Mouse (Mus musculus) intestine, embryonic 14.5 days (tissue): ENCODE results near the gene Sept9. TPM values are rescaled to one million over a fixed set of nuclear protein-coding genes. Genes with fewer than 3 reads are reported as not detected.
"Not testable (repeated sequence)": the region's sequence is repeated elsewhere in the genome, so short reads cannot be mapped to it uniquely, and the experiment has no call there.

Experiments
- ATAC-seq: fragments of 200-750 bp; cut with Nextera tagmentation; replicated peaks from 2 replicates; pipeline ENCODE4 v1.8.0; 2017; ENCODE audit warnings: low read depth, moderate number of reproducible peaks, moderate TSS enrichment, moderate library complexity; ENCODE audit not compliant: low FRiP score, low TSS enrichment
- DNase-seq: peaks from one replicate; pipeline ENCODE4 v3.0.0-alpha.2; 2018; ENCODE audit warnings: low spot score
- H3K27ac ChIP-seq: fragments of 300-500 bp; sonication (generic); 2 replicates; pipeline ENCODE4 v1.5.1; 2014; ENCODE audit warnings: low read depth, mild to moderate bottlenecking, control low read depth
- H3K27me3 ChIP-seq: fragments of 300-500 bp; sonication (generic); replicated peaks from 2 replicates; pipeline ENCODE4 v1.6.1; 2014; ENCODE audit warnings: low read length, control low read depth; ENCODE audit not compliant: control insufficient read depth, insufficient read depth
- H3K36me3 ChIP-seq: fragments of 300-500 bp; sonication (generic); 2 replicates; pipeline ENCODE4 v1.6.1; 2014; ENCODE audit warnings: low read length, control low read depth; ENCODE audit not compliant: control insufficient read depth, insufficient read depth
- H3K4me1 ChIP-seq: fragments of 300-500 bp; sonication (generic); replicated peaks from 2 replicates; pipeline ENCODE4 v1.6.1; 2014; ENCODE audit warnings: low read length, control low read depth, mixed read lengths; ENCODE audit not compliant: control insufficient read depth, insufficient read depth
- H3K4me2 ChIP-seq: fragments of 300-500 bp; sonication (generic); 2 replicates; pipeline ENCODE4 v1.6.1; 2014; ENCODE audit warnings: low read length
- H3K4me3 ChIP-seq: fragments of 300-500 bp; sonication (generic); 2 replicates; pipeline ENCODE4 v1.5.1; 2014; ENCODE audit warnings: low read depth, low read length, control low read depth, mixed read lengths
- H3K9ac ChIP-seq: fragments of 300-500 bp; sonication (generic); 2 replicates; pipeline ENCODE4 v1.6.1; 2014; ENCODE audit warnings: mild to moderate bottlenecking, low read length
- H3K9me3 ChIP-seq: fragments of 300-500 bp; sonication (generic); 2 replicates; pipeline ENCODE4 v1.6.1; 2016; ENCODE audit warnings: low read length, control low read depth; ENCODE audit not compliant: control insufficient read depth
- WGBS: fragments of 180-500 bp; shearing (Covaris S2); extraction: QIAGEN DNeasy Blood & Tissue Kit; methylation state at CpG from one replicate; pipeline ENCODE4 v1.1.7; 2014; 5-methylcytosine and 5-hydroxymethylcytosine counted together
- polyA plus RNA-seq: library from polyadenylated mRNA; unstranded; fragments of >200 nt; fragmentation: Nextera tagmentation; extraction: Ambion mirVana; gene quantifications from 2 replicates; pipeline ENCODE4 v1.2.1, GENCODE M21; 2014

Sept9 gene
- polyA plus RNA-seq, 1 experiment from 2014 or later: 143 TPM

DNA sequence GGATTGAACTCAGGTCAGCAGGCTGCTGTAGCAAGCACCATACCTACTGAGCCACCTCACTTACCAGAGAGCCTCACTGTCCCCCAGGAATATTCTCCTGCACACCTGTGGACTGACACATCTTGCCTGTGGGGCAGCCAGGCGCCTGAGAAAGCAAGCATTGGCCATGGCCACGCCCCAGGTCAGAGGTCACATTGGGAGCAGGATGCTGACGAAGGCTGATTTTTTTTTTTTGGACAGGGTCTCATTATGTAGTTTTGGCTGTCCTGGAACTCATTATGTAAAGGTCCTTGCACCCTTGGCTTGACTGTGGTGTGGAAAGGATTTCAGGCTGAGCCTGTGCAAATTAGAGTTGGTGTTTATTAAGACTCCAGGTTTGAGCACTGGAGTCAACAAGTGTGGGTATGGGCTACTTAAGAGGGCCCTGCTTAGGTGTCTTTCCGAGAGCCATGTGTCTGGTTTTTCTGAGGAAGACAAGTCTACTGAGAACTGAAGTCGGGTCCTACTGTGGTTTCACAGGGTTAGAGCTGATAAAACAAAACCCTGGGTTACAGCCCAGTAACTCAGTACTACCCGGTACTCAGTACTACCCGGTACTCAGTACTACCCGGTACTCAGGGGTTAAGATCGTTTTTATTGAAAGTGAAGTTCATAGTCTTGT, 122.0 kb downstream of the Sept9 start:
- Histone ChIP-seq H3K9me3 (no peaks in the 10 kb centered on the region), H3K27me3 (no peaks in the 10 kb centered on the region), H3K36me3 (no peaks in the 10 kb centered on the region), H3K4me2 (no peak overlapping the region), H3K27ac (no peak overlapping the region), H3K9ac (no peak overlapping the region), H3K4me3 (no peak overlapping the region), H3K4me1 (peaks cover 74% of the 10 kb centered on the region)
- ATAC-seq (no peak), DNase-seq (no peak)
- WGBS: 79% methylated on average over 9 of the region's 9 CpGs

DNA sequence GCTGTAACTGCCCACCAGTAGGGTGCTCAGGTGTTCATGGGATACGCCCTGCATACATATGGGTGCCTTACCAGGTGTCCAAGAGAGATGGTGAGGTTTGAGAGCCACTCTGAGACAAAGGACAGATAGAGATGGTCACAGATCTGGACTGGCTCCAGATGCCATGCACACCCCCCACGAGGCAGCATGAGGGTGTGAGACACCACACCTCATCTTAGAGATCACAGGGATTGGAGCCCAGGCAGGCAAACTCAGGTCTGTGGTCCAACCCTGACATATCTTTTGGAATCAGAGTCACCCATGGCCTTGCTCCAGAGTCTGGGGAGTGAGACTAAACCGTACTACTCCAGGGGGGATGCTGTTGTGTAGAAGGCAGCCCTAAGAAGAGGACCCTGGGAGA, 122.8 kb downstream of the Sept9 start:
- H3K4me3 ChIP-seq: no peak overlapping the region
- H3K9me3 ChIP-seq: no peaks in the 10 kb centered on the region
- ATAC-seq (no peak), DNase-seq (no peak)
- no peak overlapping the region for H3K4me2 ChIP-seq
- peaks cover 73% of the 10 kb centered on the region for H3K4me1 ChIP-seq
- H3K27me3 ChIP-seq: no peaks in the 10 kb centered on the region
- H3K9ac ChIP-seq: no peak overlapping the region
- WGBS: 82% methylated on average over 3 of the region's 3 CpGs
- no peak overlapping the region for H3K27ac ChIP-seq
- no peaks in the 10 kb centered on the region for H3K36me3 ChIP-seq

DNA sequence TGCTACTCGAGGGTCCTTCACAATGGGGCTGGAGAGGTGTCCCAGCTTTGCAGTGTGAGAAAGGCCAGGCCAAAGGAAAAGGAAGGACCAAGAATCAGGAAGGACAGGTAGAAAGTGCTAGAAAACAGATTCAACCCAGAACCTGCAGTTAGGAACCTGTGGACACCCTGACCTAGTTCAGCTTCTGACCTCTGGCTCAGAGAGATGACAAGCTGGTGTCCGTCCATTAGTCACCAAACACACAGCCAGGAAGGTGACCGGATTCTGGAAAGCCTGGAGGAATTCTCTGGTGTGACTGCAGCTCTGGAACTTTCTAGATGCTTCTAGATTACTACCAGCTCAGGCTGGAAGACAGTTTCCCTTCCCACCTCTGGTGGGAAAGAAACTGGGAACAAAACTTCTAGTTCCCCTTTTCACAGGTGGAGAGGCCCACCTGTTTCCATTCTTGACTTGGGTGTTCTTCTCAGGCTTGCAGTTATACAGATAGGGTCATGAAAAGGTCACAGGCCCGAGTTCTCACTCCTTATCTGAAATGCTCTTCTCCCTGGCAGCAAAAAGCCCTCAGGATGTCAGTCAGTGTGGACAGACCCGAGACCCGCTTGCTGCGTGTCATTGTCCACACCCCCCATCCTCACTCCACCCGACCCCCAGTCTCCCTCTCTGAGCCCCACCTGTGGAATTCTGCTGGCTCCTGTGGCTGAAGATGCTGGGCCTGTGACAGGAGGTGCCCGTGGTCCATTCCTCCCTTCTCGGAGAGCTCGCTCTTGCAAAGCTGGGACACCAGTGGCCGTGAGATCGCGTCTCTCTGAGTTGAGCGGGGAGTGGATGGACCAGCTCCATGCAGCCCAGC, 123.5 kb downstream of the Sept9 start:
- Histone ChIP-seq H3K4me2 (no peak overlapping the region), H3K27me3 (no peaks in the 10 kb centered on the region), H3K9ac (no peak overlapping the region), H3K4me3 (no peak overlapping the region), H3K9me3 (no peaks in the 10 kb centered on the region), H3K36me3 (no peaks in the 10 kb centered on the region), H3K4me1 (peaks cover 67% of the 10 kb centered on the region), H3K27ac (no peak overlapping the region)
- DNase-seq (no peak), ATAC-seq (no peak)
- 70% methylated on average over 15 of the region's 15 CpGs for WGBS

DNA sequence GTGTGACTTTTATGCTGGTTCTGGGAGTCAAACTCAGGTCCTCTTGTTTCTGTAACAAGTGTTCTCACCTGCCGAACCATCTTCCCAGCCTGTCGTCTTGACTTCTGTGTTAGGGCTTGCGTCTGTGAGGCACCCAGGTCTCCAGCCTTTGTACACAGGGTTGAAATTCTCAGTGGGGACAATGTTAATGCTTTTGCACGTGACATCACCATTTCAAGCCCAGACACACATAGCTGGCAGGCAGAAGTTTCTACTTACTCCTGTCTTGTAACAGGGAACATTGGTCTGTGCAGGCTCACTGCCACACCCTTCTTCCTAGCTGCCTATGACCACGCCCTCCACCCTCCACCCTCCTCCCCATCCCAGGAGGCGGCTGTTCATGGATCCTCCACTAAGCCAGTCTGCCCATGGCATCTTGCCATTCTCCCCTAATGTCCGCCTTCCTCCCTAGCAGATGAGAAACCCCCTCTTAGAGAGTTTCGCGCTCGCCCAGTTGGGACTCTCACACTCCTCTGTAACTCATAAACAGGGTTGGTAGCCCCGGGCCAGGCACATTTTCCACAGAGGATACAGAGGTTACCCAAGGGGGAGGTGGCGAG, 124.6 kb downstream of the Sept9 start:
- Histone ChIP-seq H3K27ac (no peak overlapping the region), H3K4me2 (no peak overlapping the region), H3K27me3 (no peaks in the 10 kb centered on the region), H3K4me1 (peaks cover 56% of the 10 kb centered on the region), H3K9me3 (no peaks in the 10 kb centered on the region), H3K36me3 (no peaks in the 10 kb centered on the region), H3K9ac (no peak overlapping the region), H3K4me3 (no peak overlapping the region)
- WGBS: 64% methylated on average over 12 of the region's 12 CpGs
- DNase-seq: no peak
- ATAC-seq: no peak

DNA sequence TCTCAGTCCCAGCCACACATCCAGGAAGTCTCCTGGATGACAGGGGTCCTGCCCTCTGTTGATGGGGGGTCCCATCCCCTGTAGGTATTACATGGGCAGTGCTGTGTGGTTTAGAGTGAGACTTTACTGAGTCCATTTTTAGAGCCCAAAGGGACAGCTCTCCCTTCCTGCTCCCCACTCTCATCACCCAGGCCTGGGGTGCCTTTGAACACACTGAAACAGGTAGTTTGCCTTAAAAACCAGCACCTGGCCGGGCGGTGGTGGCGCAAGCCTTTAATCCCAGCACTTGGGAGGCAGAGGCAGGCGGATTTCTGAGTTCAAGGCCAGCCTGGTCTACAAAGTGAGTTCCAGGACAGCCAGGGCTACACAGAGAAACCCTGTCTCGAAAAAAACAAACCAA, 125.3 kb downstream of the Sept9 start:
- peaks cover 49% of the 10 kb centered on the region for H3K4me1 ChIP-seq
- not testable (repeated sequence) for H3K27ac ChIP-seq
- 91% methylated on average over 4 of the region's 5 CpGs for WGBS

DNA sequence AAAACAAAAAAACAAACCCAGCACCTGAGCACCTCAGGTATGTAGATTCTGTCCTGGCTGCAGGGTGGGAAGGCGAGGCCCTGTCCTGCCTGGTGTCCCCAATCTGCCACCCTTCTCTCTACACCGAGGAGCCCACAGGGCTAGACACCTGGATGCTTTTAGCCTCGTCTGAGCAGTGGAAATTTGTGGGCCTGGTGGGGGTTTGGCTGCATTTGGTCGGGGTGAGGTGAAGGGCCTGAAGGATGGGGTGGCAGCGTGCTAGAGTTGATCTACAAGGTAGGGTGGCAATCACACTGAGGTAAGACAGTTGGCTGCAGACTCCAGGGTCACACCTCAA, 125.6 kb downstream of the Sept9 start:
- ATAC-seq (no peak), DNase-seq (no peak)
- Histone ChIP-seq H3K9ac (no peak overlapping the region), H3K4me2 (no peak overlapping the region), H3K27me3 (no peaks in the 10 kb centered on the region), H3K27ac (no peak overlapping the region), H3K4me1 (peaks cover 48% of the 10 kb centered on the region), H3K4me3 (no peak overlapping the region), H3K9me3 (no peaks in the 10 kb centered on the region), H3K36me3 (no peaks in the 10 kb centered on the region)
- 69% methylated on average over 5 of the region's 5 CpGs for WGBS

More for the DNA sequence above, 125.3 kb downstream of the Sept9 start:
- not testable (repeated sequence) for DNase-seq, H3K4me2 ChIP-seq, H3K9me3 ChIP-seq, H3K4me3 ChIP-seq, H3K9ac ChIP-seq, H3K36me3 ChIP-seq, H3K27me3 ChIP-seq, ATAC-seq

DNA sequence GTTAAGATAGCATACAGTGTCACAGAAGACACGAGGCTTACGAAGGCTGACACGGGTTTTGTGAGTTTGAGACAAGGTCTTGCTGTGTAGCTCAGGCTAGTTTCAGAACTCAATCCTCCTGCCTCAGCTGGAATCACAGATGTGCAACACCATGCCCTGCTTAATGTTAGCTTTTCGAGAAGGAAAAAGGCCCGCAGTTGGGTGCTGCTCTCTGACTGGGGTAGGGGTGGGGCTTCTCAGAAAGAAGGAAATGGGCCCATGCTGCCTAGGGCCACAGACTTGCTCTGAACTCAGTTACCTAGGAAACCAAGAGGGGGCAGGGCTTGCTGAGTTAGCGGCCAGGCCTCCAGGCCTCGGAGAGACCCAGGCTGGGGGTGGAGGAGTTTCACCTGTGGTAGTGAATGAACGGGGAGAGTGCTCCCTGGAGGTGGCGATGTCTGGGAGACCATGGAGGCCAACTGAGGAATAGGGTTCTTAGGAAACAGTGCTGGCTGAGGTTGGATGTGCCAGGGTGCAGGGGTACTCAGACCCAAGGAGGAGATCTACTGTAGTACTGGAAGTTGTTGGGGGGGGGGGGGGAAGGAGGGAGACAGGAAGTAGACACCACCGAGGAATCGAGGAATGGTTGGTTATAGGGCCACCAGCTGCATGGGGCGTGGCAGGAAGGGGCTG, 126.1 kb downstream of the Sept9 start:
- H3K4me3 ChIP-seq: no peak overlapping the region
- no peak overlapping the region for H3K27ac ChIP-seq
- no peaks in the 10 kb centered on the region for H3K27me3 ChIP-seq
- 0 out of 2 replicates have a peak, but pooled peaks have one; percentile 17 for ATAC-seq
- no peak overlapping the region for H3K9ac ChIP-seq
- H3K9me3 ChIP-seq: no peaks in the 10 kb centered on the region
- no peaks in the 10 kb centered on the region for H3K36me3 ChIP-seq
- DNase-seq: no peak
- WGBS: 34% methylated on average over 11 of the region's 12 CpGs
- no peak overlapping the region for H3K4me2 ChIP-seq
- peaks cover 48% of the 10 kb centered on the region for H3K4me1 ChIP-seq

DNA sequence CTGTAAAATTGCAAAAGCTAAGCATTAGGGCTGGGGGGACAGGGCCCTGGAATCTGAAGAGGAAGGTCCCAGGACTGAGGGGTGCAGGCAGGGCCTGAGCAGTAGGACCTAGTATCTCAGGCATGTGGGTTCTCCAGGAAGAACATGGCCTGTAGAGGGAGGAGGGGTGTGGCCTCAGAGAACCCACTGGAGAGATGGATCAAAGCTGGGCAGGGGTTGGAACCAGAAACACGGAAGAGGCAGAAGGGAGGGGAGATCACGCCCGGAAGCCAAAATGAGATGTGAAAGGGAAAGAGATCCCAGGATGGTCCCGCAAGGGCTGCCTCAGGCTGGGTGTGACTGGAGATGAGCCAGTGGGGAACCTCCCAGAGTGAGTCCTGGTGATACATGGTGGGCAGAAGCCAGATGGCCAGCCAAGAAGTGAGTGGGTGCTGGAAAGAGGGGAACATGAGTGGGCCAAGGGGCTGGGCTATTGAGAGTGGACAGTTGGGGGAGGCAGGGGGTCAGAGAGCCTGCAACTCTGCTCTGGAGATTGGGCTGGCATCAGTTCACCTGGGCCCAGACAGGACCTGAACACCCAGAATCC, 126.8 kb downstream of the Sept9 start:
- 52% methylated on average over 4 of the region's 4 CpGs for WGBS
- Histone ChIP-seq H3K4me2 (no peak overlapping the region), H3K36me3 (no peaks in the 10 kb centered on the region), H3K4me1 (peaks cover 51% of the 10 kb centered on the region), H3K27ac (no peak overlapping the region), H3K4me3 (no peak overlapping the region), H3K27me3 (no peaks in the 10 kb centered on the region), H3K9me3 (no peaks in the 10 kb centered on the region), H3K9ac (no peak overlapping the region)
- ATAC-seq (no peak), DNase-seq (no peak)
